Mouse (Mus musculus): ENCODE results near the gene Enpp7. TPM values are rescaled to one million over a fixed set of nuclear protein-coding genes. Genes with fewer than 3 reads are reported as not detected.

The Enpp7 gene
- total RNA-seq (2023) = not detected

GRCm38 (mm10) chr11:118987999-118988398, at the start of gene Enpp7:
Gene Enpp7 (plus strand): TSS chr11:118988188.

GRCm38 (mm10) chr11:119022895-119023615, 35.1 kb downstream of the Enpp7 start, which contains the start of gene Cbx2:
Gene Cbx2 (plus strand): TSS chr11:119022962.

GRCm38 (mm10) chr11:119040600-119041324, 52.8 kb downstream of the Enpp7 start, which contains the start of gene Cbx8:
Gene Cbx8 (minus strand): TSS chr11:119040969.

Other genes starting within 250 kb of the Enpp7 start
- not detected for gene Rbfox3, start 76.6 kb upstream of the Enpp7 start, total RNA-seq (2023)
- gene Cbx2, start 34.8 kb downstream of the Enpp7 start, total RNA-seq (2023) = 1 to 10 TPM; 6.4 to 7.5 TPM
- gene Cbx8, start 52.8 kb downstream of the Enpp7 start, total RNA-seq (2023) = 10 to 100 TPM; 14.2 to 16.6 TPM
- gene Cbx4, start 98.0 kb downstream of the Enpp7 start, total RNA-seq (2023) = 10 to 100 TPM; 81.1 to 83.2 TPM
- gene Tbc1d16, start 240.3 kb downstream of the Enpp7 start, total RNA-seq (2023) = 1 to 10 TPM in 1 of 2 experiments, not detected in 1; 1.4 TPM
- gene Ccdc40, start 240.4 kb downstream of the Enpp7 start, total RNA-seq (2023) = under 1 TPM; 0.44 to 0.81 TPM